Mouse (Mus musculus): ENCODE measurements at regions not wholly inside any gene's neighbourhood (a gene's known extent, or its start where the extent isn't known, plus 50 kb on each side); places are given as distances from the start of the nearest gene placed in this dataset.

DNA sequence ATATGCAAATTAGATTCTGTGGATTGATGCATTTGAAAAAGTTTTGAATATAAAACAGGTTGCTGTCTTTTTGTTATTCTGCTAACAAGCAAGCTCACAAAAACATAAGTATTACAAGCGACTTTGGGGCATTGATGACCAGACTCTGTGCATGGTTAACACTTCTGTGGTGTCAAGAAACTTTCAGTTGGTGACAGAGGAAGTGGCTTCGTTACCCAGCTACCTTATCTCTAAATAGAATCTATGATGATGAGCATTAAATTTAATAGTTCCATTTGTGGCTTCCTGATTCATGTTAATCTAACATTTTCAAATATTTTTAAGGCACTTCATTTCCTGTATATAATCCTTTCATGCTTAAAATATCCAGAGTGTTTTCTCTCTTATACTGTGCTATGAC lies 100.8 kb downstream of the Tm2d1 start:
- no peak for DNase-seq (ENCODE audit: low read depth, low spot score)

DNA sequence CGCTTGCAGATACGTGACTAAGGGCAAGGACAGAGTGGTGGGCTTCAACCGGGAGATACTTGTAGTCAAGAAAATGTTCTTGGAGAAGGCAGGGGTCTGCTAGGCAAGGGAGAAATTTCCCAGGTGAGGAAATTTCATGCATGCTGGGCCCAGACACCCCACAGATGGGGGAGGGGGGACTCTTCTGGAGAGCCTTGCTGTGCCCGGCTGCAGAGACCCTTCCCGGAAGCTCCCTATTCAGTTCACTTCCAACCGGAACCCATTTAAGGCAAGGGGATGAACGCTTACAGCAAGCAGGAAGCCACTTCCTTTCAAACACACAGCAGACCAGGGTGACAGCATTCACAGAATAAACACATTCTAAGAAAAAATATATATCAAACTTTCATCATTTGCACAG lies 124.8 kb downstream of the Tm2d1 start:
- no peak for DNase-seq (ENCODE audit: low read depth, low spot score)

DNA sequence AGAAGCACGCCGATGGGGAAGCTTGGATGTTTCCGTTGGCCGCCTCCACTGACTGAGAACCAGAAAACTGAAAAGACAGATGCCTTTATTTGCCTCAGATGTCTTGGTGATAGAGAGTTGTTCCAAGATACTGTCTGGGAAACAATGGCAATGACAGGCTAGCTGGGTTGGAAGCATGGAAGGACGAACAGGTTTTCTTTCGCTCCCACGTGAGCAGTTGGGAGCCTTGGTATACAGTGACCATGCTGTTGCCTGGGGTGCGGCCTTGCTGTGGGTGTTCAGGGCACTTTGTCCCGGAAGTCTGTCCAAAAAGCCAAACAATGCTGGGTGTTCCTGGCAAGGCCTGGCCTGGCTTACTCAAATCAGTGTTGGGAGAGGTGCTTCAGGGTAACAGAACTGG lies 125.4 kb downstream of the Tm2d1 start:
- no peak for DNase-seq (ENCODE audit: low read depth, low spot score)

DNA sequence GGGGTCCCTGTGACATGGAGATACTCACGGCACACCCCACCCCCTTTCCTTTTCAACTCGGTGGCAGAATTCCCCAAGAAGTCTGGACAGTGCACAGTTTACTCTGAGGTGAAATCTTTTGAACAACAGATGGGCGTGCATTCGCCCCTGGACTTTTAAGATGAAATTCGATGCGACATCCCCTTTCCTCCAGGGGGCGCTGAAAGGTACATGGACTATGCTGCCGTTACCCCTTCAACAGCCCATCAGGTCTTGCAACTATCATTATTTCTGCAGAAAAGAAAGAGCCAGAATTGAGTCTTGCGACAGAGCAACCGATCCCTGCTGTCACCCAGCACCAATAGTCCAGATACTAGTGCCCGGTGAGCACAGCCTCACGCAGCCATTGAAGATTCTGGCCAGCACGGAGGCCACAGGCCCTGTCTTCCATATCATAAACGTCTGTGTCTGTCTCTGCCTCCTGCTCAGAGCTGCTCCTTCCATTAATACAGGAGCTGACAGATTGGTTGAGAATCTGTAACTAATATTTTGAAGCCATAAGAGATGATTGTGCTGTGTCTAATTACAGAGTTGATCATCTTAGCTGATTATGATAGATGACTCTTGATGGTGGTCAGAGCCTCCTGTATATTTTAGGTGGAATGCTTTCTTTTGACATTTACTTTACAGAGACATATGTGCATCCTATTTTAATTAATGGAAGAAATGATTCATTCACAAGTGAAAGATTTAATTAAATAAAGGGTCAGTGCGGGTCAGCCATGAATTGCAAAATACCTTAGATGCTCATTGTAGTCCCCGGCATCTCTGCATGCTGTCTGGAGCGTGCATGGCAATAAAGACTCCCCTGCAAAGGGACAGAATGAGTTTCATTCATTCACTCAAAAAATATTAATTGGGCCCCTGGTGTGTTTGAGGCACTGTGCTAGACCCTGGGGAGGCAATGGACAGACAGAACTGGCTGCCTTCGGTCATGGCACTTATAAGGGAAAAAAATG lies 128.0 kb downstream of the Tm2d1 start:
- DNase-seq (ENCODE audit: low read depth, low spot score) = peak; percentile 42

DNA sequence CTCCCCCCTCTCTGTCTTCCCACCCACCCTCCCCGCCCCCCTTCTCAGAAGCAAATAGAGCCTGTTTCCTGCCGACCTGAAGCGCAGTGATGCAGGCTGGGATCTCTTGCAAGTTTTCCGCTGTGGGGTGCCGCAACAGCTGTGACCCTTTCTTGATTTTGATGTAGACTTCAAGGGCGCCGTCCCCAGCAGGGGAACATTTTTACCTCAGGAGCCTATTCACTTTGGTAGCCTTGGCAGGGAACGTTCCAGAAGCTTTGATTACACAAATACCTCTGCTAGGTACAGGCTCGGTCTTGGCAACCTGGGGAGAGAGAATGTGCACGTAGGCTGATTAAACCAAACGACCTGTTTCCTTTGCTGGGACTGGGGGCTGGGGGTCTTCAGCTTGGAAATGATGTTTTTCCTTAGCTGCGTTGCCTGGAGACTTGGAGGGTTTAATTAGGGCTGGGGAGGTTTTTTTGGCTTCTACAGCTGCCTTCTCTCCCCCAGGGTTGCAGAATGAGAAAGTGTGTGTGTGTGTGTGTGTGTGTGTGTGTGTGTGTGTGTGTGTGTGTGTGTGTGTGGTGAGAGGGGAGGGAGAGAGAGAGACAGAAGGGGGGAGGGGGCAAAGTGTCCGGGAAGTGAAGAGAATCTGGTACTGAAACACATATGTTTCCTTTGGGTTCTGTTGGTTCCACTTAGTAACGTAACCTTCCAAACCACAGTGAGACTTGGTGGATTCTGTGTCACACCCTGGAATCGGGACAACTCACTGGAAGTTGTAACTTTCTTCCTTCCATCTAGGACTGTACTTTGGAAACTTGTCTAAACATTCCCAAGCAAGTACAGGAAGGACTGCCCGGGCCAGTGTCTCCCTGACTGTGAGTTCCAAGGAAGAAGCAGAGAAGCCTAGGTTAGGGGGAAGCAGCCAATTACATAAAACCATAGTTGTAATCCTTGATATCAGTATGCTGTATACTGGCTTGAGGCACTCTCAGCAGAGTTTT lies 138.9 kb downstream of the Tm2d1 start:
- DNase-seq (ENCODE audit: low read depth, low spot score) = peak; percentile 88

DNA sequence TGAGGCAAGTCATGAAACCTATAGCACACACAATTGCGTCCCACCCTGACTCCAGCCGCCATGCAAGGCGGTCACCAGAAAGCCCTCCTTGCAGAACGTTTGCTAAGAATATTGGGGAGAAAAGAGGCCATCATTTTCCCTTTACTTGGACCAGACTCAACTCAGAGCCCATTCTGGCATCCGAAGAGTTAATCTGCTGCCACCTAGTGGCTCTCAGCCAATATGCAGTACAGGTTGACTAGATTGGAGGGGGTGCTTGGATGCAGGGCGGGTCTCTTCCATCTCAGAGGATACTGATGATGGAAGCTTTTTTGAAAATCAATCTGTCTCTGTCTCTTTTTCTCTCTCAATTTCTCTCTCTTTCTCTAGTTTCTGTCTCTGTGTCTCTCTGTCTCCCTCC lies 139.6 kb downstream of the Tm2d1 start:
- peak; percentile 92 for DNase-seq (ENCODE audit: low read depth, low spot score)

DNA sequence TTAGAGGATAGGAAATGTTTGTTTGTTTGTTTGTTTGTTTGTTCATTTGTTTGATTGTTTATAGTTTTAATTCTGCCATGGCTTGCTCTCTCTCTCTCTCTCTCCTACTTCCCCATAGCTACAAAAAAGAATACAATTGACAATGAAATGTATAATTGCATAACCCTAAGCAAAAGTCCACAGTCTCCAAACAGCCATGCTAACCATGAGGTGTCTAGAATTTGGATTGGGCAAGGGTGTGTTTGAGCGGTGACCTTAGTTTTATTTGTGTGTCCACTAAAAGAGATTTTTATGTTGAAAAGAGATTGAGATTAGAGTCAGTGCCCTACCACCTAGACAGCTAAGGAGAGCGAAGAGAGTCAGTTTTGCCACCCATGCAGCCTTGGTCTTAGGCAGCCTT lies 141.2 kb downstream of the Tm2d1 start:
- DNase-seq (ENCODE audit: low read depth, low spot score) = no peak

DNA sequence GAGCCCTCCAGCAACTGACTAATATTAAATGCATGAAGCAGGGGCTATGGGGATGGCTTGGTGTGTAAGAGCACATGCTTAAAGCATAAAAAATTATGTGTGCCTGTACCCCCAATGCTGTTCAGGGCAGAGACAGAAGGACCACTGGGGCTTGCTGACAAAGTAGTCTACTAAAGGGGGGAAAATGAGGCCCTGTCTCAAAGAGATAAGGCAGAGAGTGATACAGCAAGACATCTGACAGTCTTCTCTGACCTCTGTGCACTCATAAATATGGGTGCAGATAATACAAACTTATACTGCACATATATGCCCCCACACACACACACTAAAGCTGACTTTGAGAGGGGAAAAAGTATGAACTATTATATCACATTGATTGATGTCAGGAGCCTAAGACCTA lies 142.8 kb downstream of the Tm2d1 start:
- DNase-seq (ENCODE audit: low read depth, low spot score) = no peak

DNA sequence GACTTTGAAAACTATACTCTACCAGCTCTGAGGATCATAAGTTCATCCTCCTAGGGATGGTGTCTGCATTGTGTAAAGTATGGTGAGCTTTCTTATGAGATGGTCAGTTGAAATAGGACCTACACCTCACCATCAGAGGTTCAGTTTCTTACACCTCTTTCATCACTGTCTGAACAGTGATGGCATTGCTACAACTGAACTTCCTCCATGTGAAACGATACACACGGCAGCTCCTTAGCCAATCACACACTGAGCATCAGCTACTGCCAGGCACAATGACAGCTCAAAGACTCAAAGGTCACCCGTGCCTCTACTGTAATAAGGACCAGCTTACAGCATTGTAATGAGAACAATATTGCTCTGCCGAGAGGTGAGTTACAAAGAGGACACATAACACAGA lies 145.0 kb downstream of the Tm2d1 start:
- no peak for DNase-seq (ENCODE audit: low read depth, low spot score)

DNA sequence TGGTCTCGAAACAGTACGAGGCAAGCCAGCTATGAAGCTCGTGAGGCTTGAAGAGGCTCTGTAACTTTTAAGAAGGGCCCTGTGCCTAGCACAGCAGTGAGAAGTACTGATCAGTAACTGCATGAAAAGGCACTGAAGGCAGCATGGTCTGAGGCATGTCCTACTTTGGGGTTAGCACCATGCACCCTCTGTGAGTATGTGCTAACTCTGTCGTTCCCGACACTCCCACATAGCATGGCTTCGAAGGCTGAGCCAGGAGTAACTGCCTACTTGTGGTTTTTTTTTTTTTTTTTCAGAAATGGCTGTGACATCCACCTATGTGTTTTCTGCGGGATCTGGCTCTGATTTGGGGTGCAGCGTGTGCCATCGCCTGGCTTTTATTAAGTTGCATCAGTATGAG lies 145.6 kb downstream of the Tm2d1 start:
- DNase-seq (ENCODE audit: low read depth, low spot score) = no peak

DNA sequence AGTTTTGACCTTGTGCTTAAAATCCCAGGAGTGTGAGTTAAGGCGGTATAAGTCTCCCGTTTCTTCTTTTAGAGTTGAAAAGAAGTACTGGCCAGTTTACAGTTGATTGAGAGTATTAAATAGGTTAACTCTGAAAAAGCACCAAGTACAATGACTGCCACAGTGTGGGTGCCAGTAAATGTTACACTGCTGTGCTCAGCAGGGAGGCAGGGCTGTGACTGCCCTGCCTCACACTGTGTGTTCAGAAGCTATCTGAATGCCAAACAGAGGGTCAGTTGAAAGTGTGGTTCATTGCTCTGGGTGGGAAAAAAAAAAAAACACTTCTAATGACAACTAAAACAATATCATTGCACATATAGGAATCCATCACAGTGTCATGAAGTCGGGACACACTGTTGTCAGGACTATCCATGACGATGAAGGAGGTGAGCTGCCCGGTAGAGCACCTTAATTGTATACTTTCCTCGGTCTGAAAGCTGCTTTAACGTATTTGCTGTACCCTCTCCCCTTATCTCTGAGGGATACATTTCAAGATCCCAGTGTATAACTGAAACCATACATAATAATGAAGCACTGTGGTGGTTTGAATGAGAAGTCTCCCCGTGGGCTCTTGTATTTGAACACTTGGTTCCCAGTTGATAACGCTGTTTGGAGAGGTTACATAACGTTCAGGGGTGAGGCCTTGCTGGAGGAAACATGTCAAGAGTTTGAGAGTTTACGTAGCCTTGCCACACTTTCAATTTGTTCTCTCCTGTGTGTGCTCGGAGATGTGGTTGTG lies 146.9 kb downstream of the Tm2d1 start:
- no peak for DNase-seq (ENCODE audit: low read depth, low spot score)

DNA sequence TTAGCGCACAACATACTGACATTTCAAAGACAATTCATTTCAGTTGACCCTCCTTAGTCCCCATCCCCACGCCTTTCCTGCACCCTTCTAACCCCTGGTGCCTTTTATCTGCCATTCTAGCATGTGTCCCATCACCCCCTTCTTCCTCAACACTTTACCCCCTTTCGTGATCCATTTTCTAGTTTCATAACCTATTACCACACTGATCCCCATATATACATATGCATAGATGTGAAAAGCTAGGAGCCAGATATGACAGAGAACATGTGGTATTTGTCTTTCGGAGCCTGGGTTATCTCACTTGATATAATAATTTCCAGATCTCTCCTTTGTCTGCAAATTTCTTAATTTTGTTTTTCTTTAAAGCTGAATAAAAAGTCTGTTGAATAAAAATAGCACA lies 154.9 kb downstream of the Tm2d1 start:
- DNase-seq (ENCODE audit: low read depth, low spot score) = no peak

DNA sequence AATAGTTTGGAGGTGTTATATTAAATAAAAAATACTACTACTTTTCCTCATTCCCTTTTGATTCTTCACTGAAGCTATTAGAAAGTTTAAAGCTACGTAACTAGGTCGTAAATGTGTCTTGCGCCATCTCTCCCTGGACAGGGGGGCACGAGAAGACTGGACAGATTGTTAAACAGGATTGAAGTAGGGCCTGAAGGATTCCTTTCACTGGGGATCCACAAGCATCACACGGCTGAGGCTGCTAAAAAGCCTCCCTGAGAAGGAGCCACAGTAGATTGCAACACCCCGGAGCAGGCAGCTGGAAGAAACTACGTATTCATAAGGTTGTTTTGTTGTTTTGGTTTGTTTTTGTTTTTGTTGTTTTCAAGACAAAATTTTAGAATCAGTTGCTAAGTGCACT lies 158.7 kb downstream of the Tm2d1 start:
- peak; percentile 41 for DNase-seq (ENCODE audit: low read depth, low spot score)

DNA sequence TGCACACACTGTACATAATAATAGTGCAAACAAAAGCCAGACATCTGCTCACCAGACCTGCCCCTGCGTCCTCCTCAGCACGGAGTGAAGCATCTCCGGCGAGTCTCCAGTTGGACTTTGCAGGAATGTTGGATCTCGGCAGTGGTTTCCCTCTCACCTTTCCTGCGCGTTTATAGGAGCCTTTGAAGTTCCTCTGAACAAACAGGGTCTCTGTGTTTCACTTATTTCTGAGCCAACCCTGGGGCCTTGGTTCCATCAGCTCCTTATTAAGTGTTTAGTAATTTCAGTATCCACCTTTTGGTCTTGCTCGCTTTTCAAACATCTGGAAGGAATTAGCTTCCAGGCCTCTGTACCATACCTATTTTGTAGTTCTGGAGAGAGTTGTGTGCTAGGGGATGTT lies 159.7 kb downstream of the Tm2d1 start:
- peak; percentile 93 for DNase-seq (ENCODE audit: low read depth, low spot score)

DNA sequence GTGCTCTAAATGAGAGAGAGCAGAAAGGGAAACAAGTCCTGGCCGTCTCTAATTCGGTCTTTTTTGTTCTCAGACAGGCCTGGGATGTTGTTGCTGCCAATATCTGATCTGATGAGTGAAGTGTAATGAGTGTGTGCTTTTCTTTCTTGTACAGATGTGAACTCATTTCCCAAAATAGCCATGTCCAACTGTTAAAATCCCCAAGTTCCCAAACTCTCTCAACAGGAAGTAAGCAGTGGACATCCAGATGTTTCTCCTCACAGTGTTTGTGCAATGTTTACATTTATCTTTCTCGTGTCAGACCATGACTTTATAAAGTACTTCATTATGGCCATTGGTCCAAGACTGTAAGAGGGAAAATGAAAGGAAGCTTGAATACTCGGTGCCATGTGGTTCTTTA lies 161.5 kb downstream of the Tm2d1 start:
- no peak for DNase-seq (ENCODE audit: low read depth, low spot score)

DNA sequence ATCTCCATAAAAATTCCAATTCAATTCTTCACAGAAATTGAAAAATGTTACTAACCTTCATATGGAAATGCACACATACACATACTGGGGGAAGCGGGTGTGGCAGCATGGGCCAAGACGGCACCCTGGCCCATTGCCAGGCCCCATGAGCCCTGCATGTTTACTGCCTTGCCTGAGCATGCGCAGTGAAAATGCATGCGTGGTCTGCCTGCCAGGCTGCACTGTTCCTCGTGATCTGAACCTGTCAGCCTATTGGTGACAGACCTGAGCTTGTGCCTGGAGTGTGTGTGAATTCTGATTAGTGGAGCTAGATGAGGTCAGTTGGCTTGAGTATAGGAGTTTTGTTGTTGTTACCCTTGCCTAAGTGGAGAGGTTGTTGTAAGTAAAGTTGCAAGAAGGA lies 167.9 kb downstream of the Tm2d1 start:
- DNase-seq (ENCODE audit: low read depth, low spot score) = no peak

DNA sequence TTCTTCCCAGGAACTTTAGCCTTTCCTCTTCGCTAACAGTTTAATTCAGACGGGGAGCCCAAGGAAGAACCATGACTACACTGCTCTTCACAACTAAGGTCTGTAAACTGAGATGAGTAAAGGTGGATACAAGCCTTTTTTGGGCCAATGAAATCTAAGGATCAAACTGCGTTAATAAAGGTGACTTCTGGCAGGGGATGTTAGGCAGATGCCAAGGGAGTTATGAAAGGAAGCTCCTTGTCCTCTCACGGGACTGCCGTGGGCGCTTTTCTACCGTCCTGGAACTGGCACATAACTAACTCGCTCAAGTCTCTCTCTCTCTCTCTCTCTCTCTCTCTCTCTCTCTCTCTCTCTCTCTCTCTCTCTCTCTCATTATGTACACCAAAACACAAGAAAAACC lies 175.7 kb downstream of the Tm2d1 start:
- DNase-seq (ENCODE audit: low read depth, low spot score) = no peak

DNA sequence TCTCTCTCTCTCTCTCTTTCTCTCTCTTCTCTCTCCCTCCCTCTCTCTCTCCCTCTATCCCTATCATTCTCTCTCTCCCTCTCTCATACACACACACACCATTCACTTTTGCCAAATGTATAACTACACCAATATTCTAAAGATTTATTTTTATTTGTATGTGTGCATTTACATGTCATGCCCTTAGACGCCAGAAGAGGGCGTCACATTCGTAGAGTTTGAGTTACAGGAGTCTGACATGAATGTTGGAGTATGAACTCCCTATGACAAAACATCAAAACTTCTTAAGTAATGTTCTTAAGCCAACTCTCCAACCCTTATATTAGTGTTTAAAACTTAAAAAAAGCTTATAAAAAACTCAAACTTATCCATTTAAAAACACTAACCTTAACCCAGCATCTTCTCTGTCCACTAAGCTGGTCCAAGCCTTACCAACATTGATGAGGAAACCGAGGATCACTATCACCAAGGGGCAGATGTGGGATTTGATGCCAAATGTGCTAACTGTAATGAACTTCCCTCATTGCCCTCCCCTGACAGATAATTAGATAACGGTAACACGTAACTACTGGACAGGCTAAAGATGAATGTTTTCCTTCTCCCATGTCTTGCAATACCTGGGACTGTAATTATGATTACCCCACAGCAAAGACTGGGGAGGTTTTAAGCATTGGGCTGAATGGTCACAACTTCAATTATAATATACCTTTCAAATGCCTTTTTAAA lies 176.7 kb downstream of the Tm2d1 start:
- DNase-seq (ENCODE audit: low read depth, low spot score) = no peak

DNA sequence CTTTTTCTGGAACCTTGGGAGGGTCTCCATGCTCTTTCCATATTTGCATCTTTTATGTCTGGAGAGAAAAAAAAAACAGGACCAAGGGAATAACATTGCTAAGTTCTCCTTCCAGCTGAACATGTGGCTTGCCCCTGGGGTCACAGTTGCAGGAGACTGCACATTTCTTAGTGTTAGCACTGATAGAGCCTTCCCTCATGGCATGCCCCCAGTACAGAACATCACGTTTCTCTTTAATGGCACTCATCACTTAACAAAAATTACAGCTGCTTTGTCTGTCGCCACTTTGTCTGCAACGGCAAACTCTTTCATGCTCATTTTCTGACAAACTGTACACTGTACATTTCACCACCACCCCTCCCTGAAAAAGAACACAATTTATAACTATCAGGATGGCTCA lies 180.0 kb downstream of the Tm2d1 start:
- no peak for DNase-seq (ENCODE audit: low read depth, low spot score)

DNA sequence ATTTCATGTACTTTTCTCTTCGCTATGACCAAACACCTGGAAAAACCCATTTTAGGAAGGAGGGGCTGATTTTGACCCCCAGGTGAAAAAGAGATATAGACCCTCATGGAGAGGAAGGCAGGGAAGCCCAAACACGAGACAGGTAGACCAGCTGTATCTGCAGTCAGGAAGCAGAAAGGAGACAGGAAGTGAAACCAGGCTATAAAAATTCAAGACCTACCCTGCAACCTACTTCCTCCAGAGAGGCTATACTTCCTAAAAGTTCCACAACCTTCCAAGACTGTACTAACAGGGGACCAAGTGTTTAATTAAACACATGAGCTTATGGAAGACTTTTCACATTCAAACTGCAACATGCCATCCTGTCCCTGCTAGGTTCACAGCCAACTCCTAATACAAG lies 180.9 kb downstream of the Tm2d1 start:
- no peak for DNase-seq (ENCODE audit: low read depth, low spot score)

DNA sequence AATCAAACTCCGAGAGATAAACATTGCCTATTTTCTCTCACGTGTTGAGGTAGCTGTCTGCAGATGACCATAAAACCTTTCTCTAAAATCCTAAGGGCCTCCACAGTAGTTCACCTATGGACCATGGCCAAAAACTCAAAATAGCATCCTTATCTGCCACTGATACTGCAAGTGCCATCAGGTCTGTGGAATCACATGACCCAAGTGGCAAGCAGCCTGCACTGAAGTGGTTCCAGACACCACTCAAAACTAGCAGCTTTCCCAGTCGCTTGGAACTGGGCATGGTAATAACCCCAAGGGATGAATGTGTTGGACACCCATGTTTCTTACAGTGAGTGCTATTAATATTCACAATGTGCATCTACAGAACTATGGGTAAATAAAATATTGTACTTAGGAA lies 182.0 kb downstream of the Tm2d1 start:
- no peak for DNase-seq (ENCODE audit: low read depth, low spot score)

Measured in forelimb bud, embryonic 11.5 days (tissue).